Mouse (Mus musculus) frontal cortex, postnatal 25 days (tissue): ENCODE results near the gene Cdkl5.
"Not testable (repeated sequence)": the region's sequence is repeated elsewhere in the genome, so short reads cannot be mapped to it uniquely, and the experiment has no call there.

ENCODE experiments used
- DNase-seq, 2 experiments: peaks; one replicate each; pipeline ENCODE4 v3.0.0; 2022; ENCODE audit warnings: low spot score in 2 of 2

Cdkl5 gene

DNA sequence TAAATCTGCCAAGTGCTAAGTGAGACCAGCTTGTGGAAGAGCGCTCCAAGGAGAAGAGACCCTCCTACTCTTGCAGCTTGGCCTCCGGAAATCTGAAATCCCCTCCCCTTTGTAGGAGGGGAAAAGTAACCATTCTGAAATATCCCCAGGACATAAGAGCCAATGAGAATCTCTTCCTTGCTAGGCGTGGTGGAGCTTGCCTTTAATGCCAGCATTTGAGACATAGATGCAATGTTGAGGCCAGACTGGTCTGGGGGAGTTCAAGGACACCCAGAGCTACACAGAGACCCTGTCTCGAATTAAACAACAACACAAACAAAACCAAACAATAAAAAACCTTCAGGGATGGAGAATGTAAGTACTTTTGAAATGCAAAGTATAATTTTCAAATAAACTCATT is 87.6 kb downstream of the Cdkl5 start, which contains the start of gene Gja6:
TSS of gene Gja6 (minus strand) at position 101 of the 400 bp plus-strand sequence.
- DNase-seq: no peak

DNA sequence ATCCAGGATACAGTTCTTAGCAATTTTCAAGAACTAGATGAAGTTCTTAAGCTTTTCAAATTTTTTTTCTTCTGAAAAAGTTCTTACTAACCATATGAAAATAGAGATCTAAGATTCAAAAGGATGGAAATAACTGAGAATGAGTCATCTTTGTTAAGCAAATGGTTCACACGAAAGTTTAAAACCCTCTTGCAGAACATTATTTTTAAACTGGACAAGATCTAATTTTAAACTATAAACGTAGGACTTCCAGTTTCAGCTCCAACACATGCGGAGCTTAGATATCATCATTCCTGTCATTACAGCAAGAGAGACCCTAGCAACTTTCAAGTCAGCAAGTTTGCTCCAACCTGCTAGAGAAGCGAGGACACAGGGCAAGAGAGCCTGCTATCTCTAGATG is 88.0 kb downstream of the Cdkl5 start:
- no peak for DNase-seq

DNA sequence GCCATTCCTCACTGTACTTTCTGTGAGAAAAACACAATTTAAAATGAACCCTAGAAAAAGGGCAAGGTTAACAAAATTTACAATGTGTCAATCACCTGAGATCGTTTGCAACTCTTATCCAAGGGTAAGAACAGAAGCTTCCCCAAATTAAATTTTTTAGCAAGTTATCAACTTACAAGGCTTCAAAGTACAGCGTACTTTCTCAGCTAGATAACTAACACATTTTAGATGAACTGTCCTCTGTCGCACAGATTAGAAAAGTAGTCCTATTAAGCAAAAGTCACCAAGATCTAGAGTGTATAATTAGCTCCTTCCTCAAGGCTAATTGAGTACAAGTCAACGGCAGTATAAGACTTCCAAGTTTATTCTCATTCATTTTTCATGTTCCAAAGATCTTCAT is 88.6 kb downstream of the Cdkl5 start:
- no peak for DNase-seq

DNA sequence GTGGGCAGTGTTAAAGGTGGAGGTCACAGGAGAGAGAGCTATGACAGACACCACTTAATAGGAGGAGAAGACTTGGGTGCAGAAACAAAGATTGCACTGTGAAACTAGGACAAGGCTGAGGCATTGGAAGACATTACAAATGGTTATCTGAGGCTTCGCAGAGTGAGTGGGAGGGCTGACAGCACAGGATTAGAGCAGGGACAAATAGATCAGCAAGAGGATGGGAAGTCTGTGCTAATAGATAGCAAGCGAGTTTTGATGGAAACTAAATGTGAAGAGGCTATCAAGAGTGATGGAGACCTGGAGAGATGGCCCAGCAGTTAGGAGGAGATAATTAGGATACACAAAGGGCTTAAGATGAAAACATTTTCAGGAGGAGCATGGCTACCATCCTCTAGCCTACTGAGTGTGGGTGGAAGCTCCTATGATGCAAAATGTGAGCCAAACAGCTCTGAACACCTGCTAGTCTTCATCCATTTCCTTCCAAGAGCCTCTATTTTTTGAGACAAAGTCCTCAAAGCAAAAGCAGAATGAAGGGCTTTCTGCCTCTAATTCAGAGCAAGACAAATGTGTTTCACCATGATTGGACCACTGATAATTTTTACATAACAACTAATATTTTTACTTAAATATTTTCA is 89.3 kb downstream of the Cdkl5 start:
- DNase-seq: no peak

DNA sequence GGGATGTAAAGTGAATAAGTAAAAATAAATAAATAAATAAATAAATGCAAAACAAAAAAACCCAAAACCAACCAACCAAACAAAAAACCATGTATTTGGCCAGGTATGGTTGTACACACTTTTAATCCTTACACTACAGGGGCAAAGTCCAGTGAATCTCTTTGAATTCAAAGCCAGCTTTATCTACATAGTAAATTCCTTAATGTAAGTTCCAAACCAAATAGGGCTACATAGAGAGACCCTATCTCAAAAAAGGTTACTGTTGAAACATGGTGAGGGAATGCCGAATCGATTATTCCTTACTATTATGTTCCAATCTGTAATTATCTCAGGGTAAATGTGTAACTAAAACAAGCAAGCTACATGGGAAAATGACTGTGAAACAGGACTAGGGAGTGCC is 93.4 kb downstream of the Cdkl5 start:
- no peak for DNase-seq

DNA sequence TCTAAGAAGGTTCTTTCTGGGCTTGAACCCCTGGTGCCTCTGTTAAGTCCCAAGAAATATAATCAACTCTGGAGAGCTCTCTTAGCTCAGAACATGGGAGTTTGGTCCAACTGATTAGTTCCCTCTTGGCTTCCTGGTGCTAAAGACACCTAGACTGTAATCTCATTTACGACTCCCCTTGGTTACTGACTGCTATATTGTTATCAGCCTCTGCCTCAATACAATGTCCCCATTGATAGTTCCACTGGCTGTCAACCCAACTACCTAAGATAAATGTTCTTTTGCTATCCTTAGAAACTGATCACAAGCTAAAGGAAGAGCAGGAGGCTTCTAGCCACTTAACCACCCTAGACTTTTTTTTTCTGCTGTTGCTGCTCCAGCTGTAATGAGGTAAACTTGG is 102.4 kb downstream of the Cdkl5 start:
- DNase-seq: no peak

DNA sequence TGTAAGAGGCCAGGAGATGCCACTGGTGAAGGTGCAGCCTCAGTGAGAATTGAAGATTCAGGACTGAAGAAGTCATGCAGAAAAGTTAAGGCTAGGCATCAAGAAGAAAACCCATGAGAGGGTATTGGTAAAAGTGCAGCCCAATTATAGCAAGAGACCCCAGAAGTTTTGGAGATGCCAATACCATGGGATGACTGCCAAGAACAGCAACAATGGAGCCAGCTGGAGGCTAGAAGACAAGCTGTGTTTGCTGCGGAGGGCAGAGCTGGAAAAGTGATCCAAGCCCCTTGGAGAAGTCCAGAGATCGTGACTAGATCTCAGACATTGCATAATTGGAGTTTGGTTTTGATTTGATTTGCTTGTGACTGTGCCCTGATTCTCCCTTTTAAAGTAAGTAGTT is 108.2 kb downstream of the Cdkl5 start:
- no peak for DNase-seq

DNA sequence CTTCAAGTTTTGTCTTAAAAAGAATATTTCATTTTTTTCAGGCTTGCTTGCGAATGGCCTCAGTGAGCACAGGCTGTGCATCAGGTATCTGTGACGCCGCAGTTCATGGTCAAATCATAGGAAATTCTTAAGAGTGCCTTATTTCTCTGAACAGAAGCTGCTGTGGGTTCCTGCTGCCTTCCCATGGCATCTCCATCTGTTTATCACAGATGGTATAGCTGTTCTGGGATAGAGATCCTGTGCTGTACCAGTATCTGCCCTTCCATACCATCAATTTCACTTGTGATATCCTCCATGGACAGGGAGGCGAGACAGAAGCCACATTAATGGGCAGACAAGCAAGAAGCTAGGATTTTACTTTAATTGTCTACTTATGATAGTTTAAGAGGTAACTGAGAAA is 127.9 kb downstream of the Cdkl5 start:
- DNase-seq: no peak

DNA sequence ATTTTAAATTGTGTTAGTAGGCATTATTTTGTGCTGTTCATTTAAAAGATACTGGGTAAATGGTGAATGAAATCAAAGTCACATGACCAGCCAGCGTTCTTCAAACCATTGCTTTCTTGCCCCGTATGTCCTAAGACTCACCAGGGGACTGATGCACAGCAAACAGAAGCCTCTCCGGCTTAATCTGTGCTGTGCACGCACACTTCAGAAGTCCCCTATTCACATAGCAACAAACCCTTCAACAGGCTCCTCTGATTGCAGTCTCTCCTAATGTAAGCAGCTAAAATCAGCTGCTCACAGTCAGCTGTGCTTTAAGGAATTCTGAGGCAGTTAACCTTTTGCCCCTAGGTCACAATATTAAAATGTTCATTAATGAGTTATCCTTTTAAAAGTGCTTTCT is 129.5 kb downstream of the Cdkl5 start:
- no peak for DNase-seq

DNA sequence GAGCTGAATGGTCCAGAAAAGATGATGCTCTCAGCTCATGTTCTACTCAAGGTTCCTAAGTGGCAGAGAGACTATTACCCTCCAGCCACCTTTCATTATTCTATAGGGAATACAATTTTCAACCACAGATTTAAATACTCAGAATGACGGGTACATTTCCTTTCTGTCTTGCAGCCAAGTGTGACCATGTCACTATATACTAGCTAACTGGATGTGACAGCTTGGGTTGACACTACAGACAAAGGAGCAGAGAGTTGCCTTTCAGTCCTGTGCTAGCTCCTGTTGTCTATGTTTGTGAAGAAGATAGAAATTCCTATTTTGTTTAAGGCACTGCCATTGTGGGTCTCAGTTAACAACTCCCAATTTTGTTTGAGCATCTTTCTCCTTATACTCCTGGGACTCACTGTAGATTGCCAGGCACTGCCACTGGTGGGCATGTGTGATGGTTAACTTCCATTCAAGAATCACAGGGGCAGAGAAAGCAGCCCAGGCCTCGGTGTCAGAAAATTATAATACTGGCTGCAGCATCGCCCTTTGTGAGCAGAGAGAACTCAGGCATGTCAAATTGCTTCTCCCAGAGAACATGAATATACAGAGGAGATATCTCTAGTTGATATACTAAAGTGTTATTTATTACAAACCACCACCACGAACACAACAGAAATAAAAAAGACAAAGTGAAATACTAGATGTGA is 130.7 kb downstream of the Cdkl5 start:
- DNase-seq: no peak

DNA sequence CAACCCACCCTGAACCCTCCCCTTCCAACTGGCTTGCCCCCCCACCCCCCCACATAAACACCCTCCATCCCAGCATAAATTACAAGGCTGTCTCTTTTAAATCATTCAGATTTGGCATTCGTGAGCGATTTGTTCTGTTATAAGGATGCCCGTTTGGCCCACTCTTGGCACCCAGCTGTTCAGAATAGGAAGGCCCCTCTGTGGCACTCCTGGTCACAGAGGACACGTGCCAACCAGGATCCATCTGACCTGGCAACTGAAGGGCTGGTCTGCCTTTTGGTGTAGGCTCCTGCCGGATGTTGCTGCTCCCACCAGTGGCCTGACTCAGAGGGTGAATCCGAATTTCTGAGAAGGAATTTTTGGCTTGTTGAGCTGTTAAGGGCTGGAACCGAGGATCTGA is 186.3 kb downstream of the Cdkl5 start:
- DNase-seq: no peak

DNA sequence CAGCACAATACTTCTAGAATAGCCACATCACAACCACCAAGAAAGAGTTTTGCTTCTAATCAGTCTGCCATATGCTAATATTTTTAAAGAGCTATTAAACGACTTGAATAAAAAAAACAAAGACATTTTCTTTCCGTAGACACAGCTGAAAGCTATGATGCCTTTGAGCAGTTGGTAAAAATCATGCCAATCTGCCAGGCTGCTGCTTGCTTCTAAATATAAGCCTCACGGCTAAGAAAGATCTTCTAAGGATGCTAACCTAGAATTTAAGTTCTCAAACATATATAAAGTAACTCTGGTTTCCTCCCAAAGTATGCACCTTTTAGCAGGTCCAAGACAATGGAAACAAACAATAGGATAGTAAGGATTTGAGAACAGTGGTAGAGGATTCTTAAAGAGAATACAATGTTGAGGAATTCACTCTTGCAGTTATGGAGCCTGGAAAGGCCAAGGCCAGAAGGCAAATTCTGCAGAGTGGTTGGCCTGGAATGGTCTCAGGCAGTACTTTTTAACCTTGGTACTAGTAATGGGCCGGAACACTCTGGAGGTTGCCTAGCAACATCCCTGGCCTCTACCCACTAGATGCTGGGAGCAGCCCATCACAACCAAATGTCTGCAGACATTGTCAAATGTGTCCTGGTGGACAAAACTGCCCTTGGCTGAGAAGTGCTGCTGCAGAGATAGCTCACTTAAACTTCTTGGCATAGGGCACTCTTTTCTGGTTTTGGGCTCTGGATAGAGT is 189.9 kb downstream of the Cdkl5 start:
- DNase-seq: no peak

DNA sequence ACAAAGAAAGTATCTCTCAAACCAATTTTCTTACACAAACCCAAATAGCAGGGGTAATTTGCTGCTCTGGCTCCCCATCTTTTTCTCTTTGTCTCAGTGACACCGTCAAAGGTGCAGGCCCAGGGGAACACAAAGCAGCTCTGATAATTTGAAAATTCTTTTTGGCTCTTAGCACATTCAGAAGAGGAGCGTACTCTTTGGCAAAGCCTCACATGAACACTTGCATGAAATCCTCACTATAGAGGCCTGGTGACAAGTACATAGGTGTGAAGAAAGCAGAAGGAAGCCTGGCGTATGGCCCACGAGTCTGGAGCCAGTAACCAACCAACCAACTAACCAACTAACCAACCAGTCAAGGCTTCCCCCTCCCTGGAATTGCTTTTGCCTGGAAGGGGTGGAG is 199.6 kb downstream of the Cdkl5 start:
- DNase-seq: no peak

DNA sequence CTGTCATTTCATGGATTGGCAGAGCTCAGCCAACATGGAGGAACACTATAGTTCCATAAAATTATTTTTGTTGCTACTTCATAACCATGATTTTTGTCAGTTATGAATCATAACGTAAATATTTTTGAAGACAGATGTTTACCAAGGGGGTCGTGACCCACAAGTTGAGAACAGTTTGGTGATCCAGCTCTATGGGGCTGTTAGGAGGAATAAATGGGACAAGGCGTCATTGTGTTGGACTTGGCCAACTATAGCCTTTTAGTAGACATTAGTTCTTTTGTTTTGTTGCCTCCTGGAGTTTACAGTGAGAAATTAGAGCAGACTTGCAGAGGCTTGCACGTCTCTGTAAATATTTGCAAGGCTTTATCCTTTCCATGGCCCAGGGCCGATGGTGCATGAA is 212.2 kb downstream of the Cdkl5 start:
- DNase-seq: no peak

DNA sequence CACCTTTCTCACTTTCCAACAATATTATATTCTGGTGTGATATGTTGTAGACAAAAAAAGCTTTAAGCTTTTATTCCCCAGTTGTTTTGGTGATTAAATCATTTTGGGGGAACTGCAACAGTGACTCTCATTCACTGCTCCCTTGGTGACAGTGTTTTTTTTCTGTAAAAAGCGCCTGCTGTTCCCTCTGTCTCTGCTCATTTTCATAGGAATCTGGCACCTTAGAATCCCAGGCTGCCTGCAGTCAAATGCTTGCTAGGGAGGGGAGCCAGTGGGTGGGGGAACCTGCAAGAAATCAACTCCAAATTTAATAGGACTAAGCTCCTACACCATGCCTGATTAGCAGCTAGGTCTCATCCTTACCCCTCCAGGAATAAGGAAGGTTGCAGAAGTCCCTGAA is 221.5 kb downstream of the Cdkl5 start:
- DNase-seq: no peak

DNA sequence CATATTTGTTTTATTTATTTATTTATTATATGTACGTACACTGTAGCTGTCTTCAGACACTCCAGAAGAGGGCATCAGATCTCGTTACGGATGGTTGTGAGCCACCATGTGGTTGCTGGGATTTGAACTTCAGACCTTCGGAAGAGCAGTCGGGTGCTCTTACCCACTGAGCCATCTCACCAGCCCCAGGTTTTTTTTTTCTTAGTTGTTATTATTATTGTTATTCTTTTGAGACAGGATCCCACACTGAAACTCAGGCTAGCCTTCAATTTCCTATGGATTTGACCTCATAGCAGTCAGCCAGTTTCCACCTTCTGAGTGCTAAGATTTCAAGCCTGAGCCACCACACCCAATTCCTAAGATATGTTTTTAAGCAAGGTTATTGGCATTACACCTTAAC is 224.9 kb downstream of the Cdkl5 start:
- not testable (repeated sequence) for DNase-seq

DNA sequence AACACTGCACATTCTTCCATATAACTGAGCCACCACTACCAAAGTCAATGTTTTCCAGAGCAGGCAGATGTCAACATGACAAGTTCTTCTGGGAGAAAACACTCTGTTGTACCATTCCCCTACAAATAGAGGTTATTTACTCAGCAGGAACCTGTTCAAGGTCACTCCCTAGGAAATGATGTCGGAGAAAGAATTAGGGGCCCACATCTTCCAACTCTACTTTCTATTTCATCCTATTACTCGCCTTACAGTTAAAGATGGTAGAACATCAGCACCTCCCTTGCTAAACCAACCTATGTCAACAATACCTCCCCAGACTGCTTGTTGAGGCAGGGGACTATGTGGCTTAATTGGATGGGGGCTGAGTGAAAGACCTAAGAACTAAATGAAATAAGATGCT is 226.8 kb downstream of the Cdkl5 start, which contains the start of gene Rs1:
TSS of gene Rs1 (plus strand) at position 301 of the 400 bp plus-strand sequence.
- DNase-seq: no peak

DNA sequence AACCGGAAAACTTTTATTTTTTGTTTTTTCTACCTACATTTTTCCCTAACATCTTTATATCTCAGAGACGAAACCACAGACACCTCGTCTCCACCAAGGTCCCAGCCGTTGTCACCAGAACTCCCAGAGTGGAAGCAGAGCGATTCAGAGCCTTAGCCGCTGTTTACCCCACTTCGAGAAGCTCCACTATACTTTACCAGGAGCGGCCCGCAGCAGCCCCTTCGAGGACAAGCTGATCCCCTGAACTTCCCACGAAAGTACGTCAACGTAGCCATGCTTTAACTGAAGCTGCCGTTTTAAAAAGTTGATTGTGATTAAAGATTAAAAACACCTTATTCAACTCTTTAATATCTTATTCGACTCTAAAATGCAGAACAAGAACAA is 228.3 kb downstream of the Cdkl5 start:
- no peak for DNase-seq

DNA sequence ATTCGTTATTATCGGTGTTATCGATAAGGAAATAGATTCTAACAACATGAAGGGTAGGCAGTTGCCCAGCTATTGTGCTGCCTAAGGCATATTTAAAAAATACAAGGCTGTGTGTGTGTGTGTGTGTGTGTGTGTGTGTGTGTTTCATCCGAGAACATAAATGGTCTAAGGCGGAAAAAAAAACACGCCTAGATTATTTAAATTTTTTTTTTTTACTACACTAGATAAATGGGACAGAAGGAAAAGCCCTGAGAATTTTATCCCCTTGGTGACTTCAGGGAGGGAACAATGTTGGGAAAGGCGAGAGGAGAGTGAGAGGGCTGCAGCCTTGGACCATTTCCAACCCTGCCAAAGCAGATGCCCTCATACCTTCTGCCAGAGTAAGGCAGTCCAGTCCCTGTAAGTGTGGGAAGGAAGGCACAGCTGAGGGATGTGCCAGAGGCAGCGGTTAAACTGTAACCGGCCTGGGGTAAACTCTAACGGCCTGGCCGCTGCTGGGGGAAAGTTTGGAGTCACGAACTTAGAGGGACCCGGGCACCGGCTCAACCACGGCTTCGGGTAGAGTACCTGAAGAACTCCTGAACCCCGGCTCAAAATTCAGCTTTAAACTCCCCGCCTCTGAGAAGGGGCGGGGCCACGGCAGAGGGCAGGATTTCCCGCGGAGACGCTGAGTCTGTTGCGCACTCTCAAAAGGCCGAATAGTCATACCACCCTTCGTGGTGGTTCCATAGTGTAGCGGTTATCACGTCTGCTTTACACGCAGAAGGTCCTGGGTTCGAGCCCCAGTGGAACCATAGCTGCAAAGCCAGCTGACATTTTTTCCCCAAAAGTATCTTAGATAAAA is 228.9 kb downstream of the Cdkl5 start:
- DNase-seq: peak; percentile 93 to 94

DNA sequence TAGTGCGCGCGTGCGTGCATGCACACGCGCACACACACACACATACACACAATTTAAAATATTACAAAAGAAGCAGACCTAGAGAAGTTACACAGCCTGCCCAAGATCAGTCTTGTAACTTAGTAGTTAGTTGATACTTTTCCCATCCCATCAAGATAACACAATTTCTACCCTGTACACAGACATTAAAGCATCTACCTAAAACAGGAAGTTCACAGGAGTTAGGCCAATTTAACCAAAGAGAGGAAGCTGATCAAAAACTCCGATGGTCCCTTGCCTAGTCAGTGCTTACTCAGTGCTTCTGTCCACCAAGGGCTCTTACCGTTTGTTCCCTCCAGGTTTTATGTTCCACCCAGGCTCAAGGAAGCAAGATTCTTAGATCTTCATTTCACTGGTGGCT is 243.7 kb downstream of the Cdkl5 start:
- no peak for DNase-seq

DNA sequence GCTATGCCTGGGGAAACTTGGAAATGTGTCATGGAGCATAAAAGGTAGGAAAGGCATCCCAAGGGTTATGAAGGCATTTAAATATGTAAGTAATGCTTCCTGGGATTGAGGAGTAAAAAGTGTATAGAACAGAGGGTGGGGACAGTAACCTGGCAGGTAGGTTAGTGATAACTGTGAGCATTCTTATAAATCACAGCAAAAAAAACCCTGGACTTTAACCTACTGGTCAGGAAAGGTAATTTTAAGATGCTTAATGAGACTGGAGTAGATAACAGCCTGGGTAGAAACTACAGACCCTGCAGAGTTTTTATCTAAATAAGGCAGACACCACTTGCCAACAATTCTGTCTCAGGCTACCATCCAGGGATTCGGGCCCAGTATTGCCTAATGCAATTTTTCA is 245.9 kb downstream of the Cdkl5 start:
- no peak for DNase-seq

DNA sequence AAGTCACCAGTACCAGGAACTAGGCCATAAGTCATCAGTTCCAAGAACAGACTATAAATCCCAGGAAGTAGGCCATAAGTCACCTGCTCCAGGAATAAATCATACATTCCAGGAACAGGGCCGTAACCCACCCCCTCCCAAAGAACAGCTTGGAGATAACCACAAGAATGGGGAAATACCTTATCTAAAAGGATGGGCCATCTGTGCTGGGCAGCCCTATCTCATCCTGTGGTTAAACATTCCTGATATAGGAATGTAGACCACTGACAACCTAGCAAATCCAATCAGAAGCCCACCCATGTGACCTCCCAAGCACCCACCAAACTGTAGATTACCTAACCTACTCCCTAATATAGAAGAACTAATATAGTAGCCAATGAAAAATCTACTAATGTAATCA is 249.1 kb downstream of the Cdkl5 start:
- DNase-seq: no peak
